Mouse (Mus musculus): ENCODE measurements around the gene Ppp1r1a.

GRCm38 (mm10) chr15:103502435-103503250, 35.2 kb downstream of the Ppp1r1a start, which contains the start of gene Pde1b:
- TF ChIP-seq CTCF (IDR thresholded peaks at IDR 0.05; ENCODE audit: low read depth, low read length) (no peak), EP300 (IDR thresholded peaks at IDR 0.05; ENCODE audit: insufficient read depth, low read depth, low read length) (no peak), POLR2A (IDR thresholded peaks at IDR 0.05; ENCODE audit: insufficient read depth, low read length) (no peak)

Data from ES-Bruce4 (cell line).